Mouse (Mus musculus) small intestine, adult 2 months (tissue): ENCODE measurements at regions not wholly inside any gene's neighbourhood (a gene's known extent, or its start where the extent isn't known, plus 50 kb on each side); places are given as distances from the start of the nearest gene placed in this dataset.

ENCODE experiments used
- H3K27ac ChIP-seq: fragments of 200-500 bp; 2 replicates; pipeline ENCODE4 v1.5.1; 2012; ENCODE audit warnings: low read depth, low read length, control low read depth, inconsistent platforms; ENCODE audit not compliant: insufficient read depth
- H3K27me3 ChIP-seq: fragments of 200-500 bp; 2 replicates; pipeline ENCODE4 v1.6.1; 2012; ENCODE audit warnings: mild to moderate bottlenecking, moderate library complexity, low read length, inconsistent platforms; ENCODE audit not compliant: control insufficient read depth, insufficient read depth
- H3K36me3 ChIP-seq: fragments of 200-500 bp; 2 replicates; pipeline ENCODE4 v1.6.1; 2012; ENCODE audit warnings: mild to moderate bottlenecking, low read length, control low read depth, inconsistent platforms; ENCODE audit not compliant: control insufficient read depth, insufficient read depth
- H3K4me1 ChIP-seq: fragments of 200-500 bp; 2 replicates; pipeline ENCODE4 v1.6.1; 2012; ENCODE audit warnings: low read length, inconsistent platforms, mixed read lengths; ENCODE audit not compliant: control insufficient read depth, insufficient read depth, insufficient read length
- H3K4me3 ChIP-seq: fragments of 200-500 bp; 2 replicates; pipeline ENCODE4 v1.5.1; 2012; ENCODE audit warnings: low read depth, mild to moderate bottlenecking, control low read depth, inconsistent platforms, low read length, moderate library complexity
- CTCF ChIP-seq: fragments of 200-500 bp; IDR thresholded peaks from 2 replicates; pipeline ENCODE4 v1.5.1; 2012; ENCODE audit warnings: low read depth, mild to moderate bottlenecking, control low read depth, inconsistent platforms, low read length, moderate library complexity, mixed read lengths; ENCODE audit not compliant: insufficient replicate concordance, insufficient read length; ENCODE audit errors: extremely low read depth
- POLR2A ChIP-seq: fragments of 200-500 bp; IDR thresholded peaks from 2 replicates; pipeline ENCODE4 v1.6.1; 2012; ENCODE audit warnings: low read depth, mild to moderate bottlenecking, control low read depth, inconsistent platforms, low read length, moderate library complexity
- WGBS: fragments of 180-500 bp; shearing (Covaris S2); methylation state at CpG from one replicate; pipeline ENCODE4 v1.1.7; 2018; 5-methylcytosine and 5-hydroxymethylcytosine counted together

GRCm38 (mm10) chr11:23141100-23141837, 114.6 kb upstream of the Xpo1 start:
- no peaks in the 10 kb centered on the region for H3K27me3 ChIP-seq
- WGBS: 55% methylated on average over 12 of the region's 12 CpGs
- TF ChIP-seq POLR2A (no peak), CTCF (no peak)
- no peaks in the 10 kb centered on the region for H3K4me1 ChIP-seq
- no peak overlapping the region for H3K4me3 ChIP-seq
- no peaks in the 10 kb centered on the region for H3K36me3 ChIP-seq
- H3K27ac ChIP-seq: no peak overlapping the region

GRCm38 (mm10) chr11:23148048-23148596, 107.7 kb upstream of the Xpo1 start:
- Histone ChIP-seq H3K36me3 (no peaks in the 10 kb centered on the region), H3K4me1 (no peaks in the 10 kb centered on the region), H3K27me3 (0 out of 2 replicates have a peak, but pooled peaks cover 2% of the 10 kb centered on the region), H3K27ac (no peak overlapping the region), H3K4me3 (no peak overlapping the region)
- WGBS: 36% methylated on average over 8 of the region's 8 CpGs
- TF ChIP-seq POLR2A: no peak
- no peak for TF ChIP-seq CTCF

- H3K4me3 ChIP-seq: no peak overlapping the region
- WGBS: 74% methylated on average over 5 of the region's 5 CpGs
- no peaks in the 10 kb centered on the region for H3K36me3 ChIP-seq
- TF ChIP-seq POLR2A: no peak
- no peak for TF ChIP-seq CTCF
- H3K27ac ChIP-seq: no peak overlapping the region
- 0 out of 2 replicates have a peak, but pooled peaks cover 2% of the 10 kb centered on the region for H3K27me3 ChIP-seq
- H3K4me1 ChIP-seq: no peaks in the 10 kb centered on the region
Measured at GRCm38 (mm10) chr11:23149556-23150244, 106.1 kb upstream of the Xpo1 start.

- Histone ChIP-seq H3K36me3 (no peaks in the 10 kb centered on the region), H3K4me3 (no peak overlapping the region), H3K4me1 (no peaks in the 10 kb centered on the region), H3K27ac (no peak overlapping the region), H3K27me3 (0 out of 2 replicates have a peak, but pooled peaks cover 2% of the 10 kb centered on the region)
- no peak for TF ChIP-seq POLR2A
- WGBS: 42% methylated on average over 1 of the region's 1 CpGs
Measured at GRCm38 (mm10) chr11:23154851-23155250, 101.0 kb upstream of the Xpo1 start.

- H3K27ac ChIP-seq: no peak overlapping the region
- no peaks in the 10 kb centered on the region for H3K36me3 ChIP-seq
- WGBS: 79% methylated on average over 12 of the region's 12 CpGs
- no peaks in the 10 kb centered on the region for H3K27me3 ChIP-seq
- TF ChIP-seq CTCF: no peak
- TF ChIP-seq POLR2A: no peak
- H3K4me3 ChIP-seq: no peak overlapping the region
- no peaks in the 10 kb centered on the region for H3K4me1 ChIP-seq
Measured at GRCm38 (mm10) chr11:23168546-23169218, 87.2 kb upstream of the Xpo1 start.

GRCm38 (mm10) chr11:23169742-23170428, 86.0 kb upstream of the Xpo1 start:
- TF ChIP-seq POLR2A (no peak), CTCF (no peak)
- H3K27me3 ChIP-seq: no peaks in the 10 kb centered on the region
- H3K4me1 ChIP-seq: no peaks in the 10 kb centered on the region
- no peak overlapping the region for H3K27ac ChIP-seq
- H3K36me3 ChIP-seq: no peaks in the 10 kb centered on the region
- no peak overlapping the region for H3K4me3 ChIP-seq
- WGBS: 37% methylated on average over 3 of the region's 3 CpGs
